Mouse (Mus musculus) cerebellum, postnatal 10 days (tissue): ENCODE measurements around the gene Rbmxl2.

Source experiments
- DNase-seq, 2 experiments: peaks; one replicate each; pipeline ENCODE4 v3.0.0; 2021; ENCODE audit warnings: mixed read lengths in 2 of 2

The Rbmxl2 gene

DNA sequence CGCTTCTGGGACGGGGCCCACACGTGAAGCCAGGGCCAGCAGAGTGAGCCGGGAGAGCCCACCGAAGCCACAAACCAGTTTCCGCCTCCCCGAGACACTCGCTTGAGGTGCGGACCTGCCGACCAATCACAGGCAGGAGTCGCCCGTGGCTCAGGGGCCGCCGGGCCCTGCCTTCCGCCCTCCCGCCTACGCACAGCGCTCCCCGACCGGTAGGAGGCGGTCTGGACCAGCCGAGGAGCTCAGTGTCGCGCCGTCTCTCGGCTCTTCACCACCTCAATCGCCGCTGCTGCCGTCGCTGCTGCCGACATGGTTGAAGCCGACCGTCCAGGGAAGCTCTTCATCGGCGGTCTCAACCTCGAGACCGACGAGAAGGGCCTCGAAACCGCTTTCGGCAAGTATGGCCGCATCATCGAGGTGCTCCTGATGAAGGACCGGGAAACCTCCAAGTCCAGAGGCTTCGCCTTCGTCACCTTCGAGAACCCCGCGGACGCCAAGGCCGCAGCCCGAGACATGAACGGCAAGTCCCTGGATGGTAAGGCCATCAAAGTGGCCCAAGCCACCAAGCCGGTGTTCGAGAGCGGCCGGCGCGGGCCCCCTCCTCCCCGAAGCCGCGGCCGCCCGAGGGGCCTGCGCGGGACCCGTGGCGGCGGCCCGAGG is at the start of gene Rbmxl2:
Rbmxl2 (plus strand) TSS at position 242 of the 657 bp plus-strand sequence.
- peak in 1 of 2 experiments; percentile 3 for DNase-seq

DNA sequence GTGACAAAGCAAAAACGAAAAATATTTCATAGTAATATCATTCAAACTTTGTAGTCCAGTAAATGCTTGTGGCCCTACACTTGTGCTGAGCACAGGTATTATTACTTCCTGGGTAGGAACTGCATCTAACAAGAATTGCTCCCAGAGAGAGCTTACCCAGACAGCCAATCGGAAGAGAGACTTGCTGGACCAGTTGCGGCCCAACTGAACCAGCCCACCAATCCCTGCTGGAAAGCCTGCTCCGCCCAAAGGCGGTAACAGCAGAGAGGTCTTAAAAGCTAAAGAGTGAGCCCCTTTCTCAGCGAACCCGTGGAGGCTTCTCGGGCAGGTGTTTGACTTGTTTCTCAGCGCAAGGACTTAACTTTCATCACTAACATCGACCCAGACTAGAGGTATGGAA is 42.6 kb upstream of the Rbmxl2 start, which contains the start of gene Nlrp14:
Nlrp14 (plus strand) TSS at position 301 of the 400 bp plus-strand sequence.
- no peak for DNase-seq

DNA sequence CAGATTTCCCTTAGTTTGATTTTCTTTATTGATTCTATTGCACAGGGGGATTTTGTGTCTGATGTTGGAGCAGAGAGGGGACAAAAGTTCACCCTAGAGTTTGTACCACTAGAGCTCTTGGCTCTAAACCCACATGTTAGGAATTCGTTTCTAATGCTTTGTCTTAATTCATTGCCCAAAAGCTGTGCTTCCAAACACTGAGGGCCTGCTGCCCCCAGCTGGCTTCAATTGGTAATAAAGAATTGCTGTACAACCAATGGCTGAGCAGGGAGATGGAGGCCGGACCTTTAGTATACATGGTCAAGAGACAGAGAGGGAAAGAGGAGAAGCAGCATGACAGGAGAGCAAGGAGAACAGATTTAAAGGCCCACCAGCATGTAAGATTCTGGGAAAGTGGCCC is 28.8 kb upstream of the Rbmxl2 start:
- DNase-seq, result no peak

DNA sequence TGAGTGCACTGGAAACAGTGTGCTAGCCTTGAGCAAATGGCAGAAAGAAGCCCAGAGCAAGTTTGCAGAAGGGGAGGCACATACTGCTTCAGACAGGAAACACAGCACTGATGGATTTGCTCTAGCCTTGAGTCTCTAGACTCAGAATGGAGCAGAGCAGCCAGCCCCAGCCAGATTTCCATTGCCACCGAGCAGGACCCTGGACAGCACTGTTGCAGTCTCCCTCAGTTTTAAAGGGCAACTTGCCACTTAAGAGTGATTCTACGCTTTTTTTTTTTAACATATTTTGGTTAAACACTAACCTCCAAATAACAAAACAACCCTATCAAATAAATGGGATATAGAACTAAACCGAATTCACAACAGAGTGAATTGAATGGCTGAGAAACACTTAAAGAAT is 7.4 kb upstream of the Rbmxl2 start:
- no peak for DNase-seq

DNA sequence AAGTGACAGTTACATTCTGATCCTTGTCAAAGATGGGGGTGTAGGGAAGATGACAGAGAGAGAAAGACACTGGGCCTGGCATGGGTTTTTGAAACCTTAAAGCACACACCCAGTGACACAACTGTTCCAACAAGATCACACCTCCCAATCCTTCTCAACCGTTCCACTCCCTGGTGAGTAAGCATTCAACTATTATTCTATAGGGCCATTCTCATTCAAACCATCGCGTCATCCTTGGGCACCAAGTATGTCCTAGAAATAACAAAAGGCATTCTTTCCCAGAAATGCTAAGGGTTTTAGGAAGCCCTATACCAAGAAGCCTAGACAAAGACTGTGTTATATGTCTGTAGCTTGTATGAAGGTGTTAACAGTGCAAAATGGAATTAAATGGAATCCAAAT is 1.4 kb upstream of the Rbmxl2 start:
- no peak for DNase-seq

DNA sequence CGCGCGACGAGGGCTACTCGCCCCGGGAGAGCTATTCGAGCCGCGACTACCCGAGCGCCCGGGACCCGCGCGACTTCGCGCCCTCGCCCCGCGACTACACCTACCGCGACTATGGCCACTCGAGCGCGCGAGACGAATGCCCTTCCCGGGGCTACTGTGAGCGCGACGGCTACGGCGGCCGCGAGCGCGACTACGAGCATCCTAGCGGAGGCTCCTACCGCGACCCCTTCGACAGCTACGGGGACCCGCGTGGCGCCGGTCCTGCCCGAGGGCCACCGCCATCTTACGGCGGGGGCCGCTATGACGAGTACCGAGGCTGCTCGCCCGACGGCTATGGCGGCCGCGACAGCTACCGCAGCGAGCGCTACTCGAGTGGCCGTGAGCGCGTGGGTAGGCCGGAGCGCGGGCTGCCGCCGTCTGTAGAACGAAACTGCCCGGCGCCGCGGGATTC is 906 bp downstream of the Rbmxl2 start:
- DNase-seq, result peak; percentile 10 to 11

DNA sequence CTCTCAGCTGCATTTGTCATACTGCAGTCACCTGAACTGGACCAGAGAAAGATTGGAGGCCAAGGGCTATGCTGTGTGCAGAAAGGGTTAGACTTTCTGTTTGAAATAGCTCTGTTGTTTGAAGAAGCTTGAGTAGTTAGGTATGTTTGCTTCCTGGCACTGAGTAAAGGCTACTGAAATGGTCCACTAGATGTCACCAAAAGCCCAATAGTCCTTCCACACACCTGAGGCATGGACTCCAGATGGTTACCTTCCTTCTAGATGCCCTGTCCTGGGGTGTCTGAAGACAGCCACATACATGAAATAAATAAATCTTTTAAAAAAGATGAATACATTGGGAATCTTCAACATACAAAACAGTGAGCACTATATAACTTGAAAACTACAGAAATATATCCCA is 6.5 kb downstream of the Rbmxl2 start:
- DNase-seq, result peak; percentile 65 to 75

DNA sequence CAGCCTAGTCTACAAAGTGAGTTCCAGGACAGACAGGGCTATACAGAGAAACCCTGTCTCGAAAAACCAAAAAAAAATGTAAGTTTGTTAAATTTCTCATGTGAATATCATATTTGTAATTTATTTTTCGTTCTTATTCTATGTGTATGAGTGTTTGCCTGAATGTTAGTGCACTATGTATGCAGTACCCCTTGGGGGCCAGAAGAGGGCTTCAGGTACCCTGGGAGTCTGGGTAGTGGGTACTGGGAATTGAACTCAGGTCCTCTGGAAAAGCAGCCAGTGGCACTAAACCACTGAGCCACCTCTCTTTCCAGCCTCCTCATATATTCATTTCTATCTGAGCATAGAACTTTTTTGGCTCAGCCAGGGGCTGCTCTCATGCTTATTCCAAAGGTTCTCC is 7.6 kb downstream of the Rbmxl2 start:
- no peak for DNase-seq

DNA sequence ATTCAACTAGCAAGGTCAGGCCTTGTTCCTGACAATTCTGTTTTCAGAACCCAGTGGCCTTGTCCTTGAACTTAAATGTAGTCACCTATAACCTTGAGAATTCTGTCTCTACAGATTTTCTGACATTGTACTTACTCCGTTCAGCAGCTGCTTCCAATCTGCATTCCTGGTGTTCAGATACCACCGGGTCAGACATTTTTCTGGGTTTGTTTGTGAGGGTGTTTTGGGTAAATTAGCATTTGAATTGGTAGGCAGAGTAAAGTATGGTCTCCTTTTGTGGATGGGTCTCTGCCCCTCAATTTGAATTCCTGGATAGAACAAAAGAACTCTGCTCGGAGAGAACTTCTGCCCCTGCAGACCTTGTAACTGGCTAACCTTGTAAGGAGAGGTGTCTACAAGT is 27.6 kb downstream of the Rbmxl2 start:
- no peak for DNase-seq

DNA sequence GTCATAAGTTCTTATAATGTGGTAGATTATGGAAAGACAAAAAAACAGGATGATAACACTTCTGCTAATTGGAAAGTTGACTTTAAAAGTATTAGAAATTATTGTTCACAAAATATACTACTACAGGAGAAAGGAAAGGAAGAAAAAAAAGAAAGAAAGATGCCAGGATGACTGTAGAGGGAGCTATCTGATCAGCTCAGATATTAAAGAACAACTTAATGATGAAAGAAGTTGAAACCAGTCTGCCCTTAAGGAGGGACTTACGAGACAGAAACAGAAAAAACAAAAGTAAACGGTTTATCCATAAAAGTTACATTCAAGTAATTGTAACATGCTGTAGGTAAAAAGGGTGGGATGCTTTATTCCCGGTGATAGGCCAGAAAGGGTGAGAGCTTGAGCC is 28.3 kb downstream of the Rbmxl2 start:
- DNase-seq, result peak in 1 of 2 experiments; percentile 30

DNA sequence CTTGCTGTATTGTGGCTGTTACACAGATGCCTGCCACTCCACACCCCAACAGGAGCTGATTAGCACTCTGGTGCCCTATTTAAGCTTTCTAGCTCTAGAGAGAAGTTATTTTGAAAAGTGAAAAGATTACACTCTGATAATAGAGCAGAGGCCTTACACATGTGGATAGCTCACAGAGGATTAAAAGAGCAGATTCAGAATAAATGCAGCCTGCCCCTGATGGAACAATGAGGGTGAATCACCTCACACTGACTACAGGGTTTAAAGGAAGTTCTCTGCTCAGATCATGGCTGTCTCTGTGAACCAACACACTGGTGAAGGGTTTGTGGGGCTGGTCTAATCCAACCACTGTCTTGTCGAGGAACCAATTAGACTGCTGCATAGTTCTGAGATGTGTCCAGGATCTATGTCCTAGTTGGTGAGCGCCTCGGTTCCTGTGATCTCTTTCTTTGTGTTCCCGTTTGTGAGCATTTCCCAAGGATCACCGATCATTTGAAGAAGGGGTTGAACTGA is 32.2 kb downstream of the Rbmxl2 start:
- no peak for DNase-seq

DNA sequence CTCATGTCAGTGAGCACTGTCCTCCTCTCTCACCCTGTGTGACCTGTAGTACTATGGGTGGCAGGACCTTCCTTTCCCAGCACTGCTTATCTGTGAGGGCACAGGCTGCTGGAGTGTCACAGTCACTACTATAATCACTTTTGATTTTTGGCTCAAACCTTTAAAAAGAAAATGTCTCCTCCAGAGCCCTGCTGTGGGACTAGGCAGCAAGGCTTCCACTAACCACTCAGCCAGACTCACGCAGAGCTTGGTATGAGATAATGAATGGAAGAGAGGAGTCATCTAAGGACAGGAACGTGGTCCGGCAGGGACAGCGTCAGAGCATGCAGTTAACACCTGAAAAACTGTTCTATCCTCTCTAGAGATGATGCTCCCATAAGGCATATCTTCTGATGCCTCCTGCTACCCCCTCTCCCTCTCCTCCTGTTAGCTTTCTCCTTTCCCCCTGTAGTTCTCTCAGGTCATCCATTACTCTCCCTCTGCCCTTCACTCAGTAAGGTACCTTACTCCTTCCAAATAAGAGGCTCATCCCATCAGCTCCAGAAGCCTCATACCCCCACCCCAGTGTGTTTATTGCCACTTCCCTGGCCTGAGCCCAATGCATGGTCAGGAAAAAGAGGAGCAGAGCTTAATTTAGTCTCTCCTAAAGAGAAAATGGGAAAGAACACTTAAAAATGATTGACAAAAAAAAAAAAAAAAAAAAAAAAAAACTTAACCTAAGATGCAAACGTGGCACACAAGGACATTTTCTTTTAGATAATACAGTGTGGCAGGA is 41.2 kb downstream of the Rbmxl2 start:
- DNase-seq, result peak; percentile 68 to 82

DNA sequence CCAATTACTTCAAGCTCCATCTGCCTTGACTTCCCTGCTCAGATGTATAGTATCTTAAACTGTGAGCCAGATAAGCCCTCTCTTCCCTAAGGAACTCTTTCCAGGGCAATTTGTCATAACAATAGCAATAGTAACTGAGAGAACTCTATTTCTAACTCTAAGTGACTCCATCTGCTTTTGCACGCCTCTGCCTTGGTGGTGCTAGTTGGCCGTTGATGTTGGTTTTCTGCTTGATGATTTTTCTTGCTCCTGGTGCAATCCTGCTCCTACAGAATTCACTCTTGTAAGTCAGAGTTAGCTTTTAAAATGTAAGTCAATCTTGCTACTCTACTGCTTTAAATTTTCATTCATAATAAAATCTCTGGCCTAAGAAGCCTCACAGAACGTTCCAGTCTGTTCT is 44.1 kb downstream of the Rbmxl2 start:
- DNase-seq, result no peak

DNA sequence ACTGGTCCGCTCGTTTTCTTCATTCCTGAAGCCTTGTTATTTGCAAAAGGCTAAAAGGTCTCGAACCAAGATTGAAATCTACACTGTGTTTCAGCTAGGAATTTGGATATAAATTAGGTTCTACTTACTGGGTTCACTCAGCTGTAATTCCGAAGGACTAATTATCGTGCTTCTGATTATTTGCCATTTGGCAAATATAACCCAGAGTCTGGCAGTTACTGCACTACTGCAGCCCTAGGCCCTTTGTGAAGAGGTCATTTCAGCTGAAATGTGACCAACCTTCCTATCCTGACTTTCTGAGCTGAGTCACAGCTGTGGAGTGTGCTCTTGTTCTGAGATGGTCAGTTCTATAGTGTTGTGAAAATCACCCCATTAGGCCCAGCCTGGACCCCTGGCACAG is 50.7 kb downstream of the Rbmxl2 start:
- DNase-seq, result peak in 1 of 2 experiments; percentile 15
